Mouse (Mus musculus) lung, adult 18-20 months (tissue): Measurements from ENCODE around the gene Gm1553.

Experiments
- DNase-seq, 2 experiments: peaks; one replicate each; pipeline ENCODE4 v3.0.0; 2022; ENCODE audit warnings: mixed read lengths in 2 of 2

Gene Gm1553

DNA sequence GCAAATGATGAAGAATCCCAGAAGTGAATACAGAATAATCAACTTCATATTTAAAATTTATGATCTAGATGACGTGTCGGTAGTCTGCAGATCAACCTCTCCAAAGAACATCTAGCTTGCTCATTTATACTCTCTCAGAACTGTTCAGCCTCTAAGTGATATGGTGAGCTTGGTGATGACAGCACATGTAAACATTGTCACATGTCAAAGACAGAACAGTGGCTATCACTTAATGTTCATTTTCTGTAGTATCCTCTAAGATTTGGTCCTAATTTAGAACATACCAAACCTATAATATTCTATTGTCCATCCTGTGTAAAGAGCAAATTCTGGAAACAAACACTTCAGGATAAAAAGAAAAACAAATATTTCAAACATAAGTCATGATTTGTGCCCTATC, at the start of gene Gm1553:
TSS of gene Gm1553 (minus strand) at position 101 of the 400 bp plus-strand sequence.
- DNase-seq: no peak
